Mouse (Mus musculus): ENCODE results near the gene Myo1e. TPM values are rescaled to one million over a fixed set of nuclear protein-coding genes. Genes with fewer than 3 reads are reported as not detected.
"Not testable (repeated sequence)": the region's sequence is repeated elsewhere in the genome, so short reads cannot be mapped to it uniquely, and the experiment has no call there.

Gene Myo1e
- polyA plus RNA-seq, 1 experiment from 2014 or later: 4.0 TPM

GRCm38 (mm10) chr9:70243708-70244107 is 36.6 kb downstream of the Myo1e start:
- H3K4me1 ChIP-seq: peaks cover 8% of the 10 kb centered on the region; the same call in 1 of the 2 replicates
- no peaks in the 10 kb centered on the region for H3K9me3 ChIP-seq (replicated peaks)
- H3K4me3 ChIP-seq: no peak overlapping the region
- no peaks in the 10 kb centered on the region for H3K27me3 ChIP-seq (replicated peaks)
- no peak overlapping the region for H3K9ac ChIP-seq
- H3K27ac ChIP-seq: no peak overlapping the region
- no peak overlapping the region for H3K4me2 ChIP-seq
- no peaks in the 10 kb centered on the region for H3K36me3 ChIP-seq
- ATAC-seq: no peak
- WGBS (ENCODE audit: insufficient replicate concordance): 49% methylated on average over 2 of the region's 2 CpGs

- H3K4me2 ChIP-seq: no peak overlapping the region
- H3K4me1 ChIP-seq: peaks cover 8% of the 10 kb centered on the region; the same call in 1 of the 2 replicates
- H3K4me3 ChIP-seq: no peak overlapping the region
- no peaks in the 10 kb centered on the region for H3K27me3 ChIP-seq (replicated peaks)
- no peak for ATAC-seq
- H3K36me3 ChIP-seq: no peaks in the 10 kb centered on the region
- 54% methylated on average over 7 of the region's 7 CpGs for WGBS (ENCODE audit: insufficient replicate concordance)
- no peaks in the 10 kb centered on the region for H3K9me3 ChIP-seq (replicated peaks)
- H3K9ac ChIP-seq: no peak overlapping the region
- no peak overlapping the region for H3K27ac ChIP-seq
Measured at GRCm38 (mm10) chr9:70244115-70244514, 37.0 kb downstream of the Myo1e start.

- Histone ChIP-seq H3K9me3 (replicated peaks) (no peaks in the 10 kb centered on the region), H3K4me3 (no peak overlapping the region), H3K27ac (no peak overlapping the region), H3K36me3 (no peaks in the 10 kb centered on the region), H3K4me1 (peaks cover 8% of the 10 kb centered on the region; the same call in 1 of the 2 replicates), H3K9ac (no peak overlapping the region), H3K4me2 (no peak overlapping the region), H3K27me3 (replicated peaks) (no peaks in the 10 kb centered on the region)
- ATAC-seq: no peak
- WGBS (ENCODE audit: insufficient replicate concordance): 66% methylated on average over 9 of the region's 9 CpGs
Measured at GRCm38 (mm10) chr9:70245040-70245439, 37.9 kb downstream of the Myo1e start.

GRCm38 (mm10) chr9:70246427-70246826 is 39.3 kb downstream of the Myo1e start:
- no peak overlapping the region for H3K27ac ChIP-seq
- H3K27me3 ChIP-seq (replicated peaks): no peaks in the 10 kb centered on the region
- ATAC-seq: no peak
- no peaks in the 10 kb centered on the region for H3K36me3 ChIP-seq
- H3K9me3 ChIP-seq (replicated peaks): no peaks in the 10 kb centered on the region
- no peak overlapping the region for H3K9ac ChIP-seq
- no peak overlapping the region for H3K4me2 ChIP-seq
- 61% methylated on average over 10 of the region's 10 CpGs for WGBS (ENCODE audit: insufficient replicate concordance)
- H3K4me1 ChIP-seq: peaks cover 8% of the 10 kb centered on the region; the same call in 1 of the 2 replicates
- H3K4me3 ChIP-seq: no peak overlapping the region

- Histone ChIP-seq H3K9ac (no peak overlapping the region), H3K4me1 (0 out of 2 replicates have a peak, but pooled peaks cover 3% of the 10 kb centered on the region), H3K27ac (no peak overlapping the region), H3K4me2 (no peak overlapping the region), H3K36me3 (no peaks in the 10 kb centered on the region), H3K27me3 (replicated peaks) (no peaks in the 10 kb centered on the region), H3K9me3 (replicated peaks) (no peaks in the 10 kb centered on the region), H3K4me3 (no peak overlapping the region)
- no peak for ATAC-seq
- 66% methylated on average over 6 of the region's 6 CpGs for WGBS (ENCODE audit: insufficient replicate concordance)
Measured at GRCm38 (mm10) chr9:70248046-70248445, 40.9 kb downstream of the Myo1e start.

- H3K27ac ChIP-seq: no peak overlapping the region
- H3K9me3 ChIP-seq (replicated peaks): no peaks in the 10 kb centered on the region
- no peak overlapping the region for H3K4me2 ChIP-seq
- H3K4me3 ChIP-seq: no peak overlapping the region
- no peak for ATAC-seq
- H3K36me3 ChIP-seq: no peaks in the 10 kb centered on the region
- no peaks in the 10 kb centered on the region for H3K4me1 ChIP-seq
- no peak overlapping the region for H3K9ac ChIP-seq
- 68% methylated on average over 4 of the region's 4 CpGs for WGBS (ENCODE audit: insufficient replicate concordance)
- H3K27me3 ChIP-seq (replicated peaks): no peaks in the 10 kb centered on the region
Measured at GRCm38 (mm10) chr9:70248826-70249225, 41.7 kb downstream of the Myo1e start.

GRCm38 (mm10) chr9:70249881-70250681 is 42.9 kb downstream of the Myo1e start:
- no peaks in the 10 kb centered on the region for H3K36me3 ChIP-seq
- ATAC-seq: no peak
- no peaks in the 10 kb centered on the region for H3K27me3 ChIP-seq (replicated peaks)
- no peak overlapping the region for H3K4me2 ChIP-seq
- no peak overlapping the region for H3K27ac ChIP-seq
- no peak overlapping the region for H3K4me3 ChIP-seq
- no peaks in the 10 kb centered on the region for H3K4me1 ChIP-seq
- H3K9ac ChIP-seq: no peak overlapping the region
- 58% methylated on average over 12 of the region's 12 CpGs for WGBS (ENCODE audit: insufficient replicate concordance)
- H3K9me3 ChIP-seq (replicated peaks): no peaks in the 10 kb centered on the region

GRCm38 (mm10) chr9:70251441-70251985 is 44.4 kb downstream of the Myo1e start:
- Histone ChIP-seq H3K36me3 (no peaks in the 10 kb centered on the region), H3K4me3 (no peak overlapping the region), H3K27ac (no peak overlapping the region), H3K4me1 (no peaks in the 10 kb centered on the region), H3K4me2 (no peak overlapping the region), H3K9me3 (replicated peaks) (no peaks in the 10 kb centered on the region), H3K27me3 (replicated peaks) (no peaks in the 10 kb centered on the region), H3K9ac (no peak overlapping the region)
- 69% methylated on average over 10 of the region's 10 CpGs for WGBS (ENCODE audit: insufficient replicate concordance)
- no peak for ATAC-seq

- no peak for ATAC-seq
- Histone ChIP-seq H3K4me2 (no peak overlapping the region), H3K9me3 (replicated peaks) (no peaks in the 10 kb centered on the region), H3K27me3 (replicated peaks) (no peaks in the 10 kb centered on the region), H3K9ac (no peak overlapping the region), H3K27ac (no peak overlapping the region), H3K4me3 (no peak overlapping the region), H3K36me3 (no peaks in the 10 kb centered on the region), H3K4me1 (peaks cover 9% of the 10 kb centered on the region)
- WGBS (ENCODE audit: insufficient replicate concordance): 57% methylated on average over 1 of the region's 1 CpGs
Measured at GRCm38 (mm10) chr9:70253016-70253415, 45.9 kb downstream of the Myo1e start.

- Histone ChIP-seq H3K4me3 (no peak overlapping the region), H3K9ac (no peak overlapping the region), H3K27ac (no peak overlapping the region), H3K4me2 (no peak overlapping the region), H3K9me3 (replicated peaks) (no peaks in the 10 kb centered on the region), H3K4me1 (peaks cover 10% of the 10 kb centered on the region), H3K36me3 (no peaks in the 10 kb centered on the region), H3K27me3 (replicated peaks) (no peaks in the 10 kb centered on the region)
- ATAC-seq: no peak
- WGBS (ENCODE audit: insufficient replicate concordance): 64% methylated on average over 4 of the region's 4 CpGs
Measured at GRCm38 (mm10) chr9:70255005-70255404, 47.9 kb downstream of the Myo1e start.

- ATAC-seq; H3K4me2 ChIP-seq; H3K9ac ChIP-seq; H3K27me3 ChIP-seq (replicated peaks); H3K9me3 ChIP-seq (replicated peaks); H3K36me3 ChIP-seq; H3K27ac ChIP-seq; H3K4me3 ChIP-seq; H3K4me1 ChIP-seq: not testable (repeated sequence)
- 81% methylated on average over 5 of the region's 7 CpGs for WGBS (ENCODE audit: insufficient replicate concordance)
Measured at GRCm38 (mm10) chr9:70256027-70256426, 48.9 kb downstream of the Myo1e start.

- no peaks in the 10 kb centered on the region for H3K36me3 ChIP-seq
- no peak overlapping the region for H3K4me2 ChIP-seq
- H3K27me3 ChIP-seq (replicated peaks): no peaks in the 10 kb centered on the region
- no peak overlapping the region for H3K27ac ChIP-seq
- H3K4me1 ChIP-seq: peaks cover 10% of the 10 kb centered on the region
- 26% methylated on average over 13 of the region's 13 CpGs for WGBS (ENCODE audit: insufficient replicate concordance)
- H3K9ac ChIP-seq: no peak overlapping the region
- no peak for ATAC-seq
- no peak overlapping the region for H3K4me3 ChIP-seq
- H3K9me3 ChIP-seq (replicated peaks): no peaks in the 10 kb centered on the region
Measured at GRCm38 (mm10) chr9:70257289-70258101, 50.3 kb downstream of the Myo1e start.

Data from liver, embryonic 12.5 days (tissue).